Mouse (Mus musculus): ENCODE measurements around the gene Zwint.

The Zwint gene

GRCm38 (mm10) chr10:72654270-72655016 lies at the start of gene Zwint:
Gene Zwint, plus strand, starts transcription at chr10:72654845.
- in situ Hi-C loops (cut with MboI; ENCODE audit: low pct_unique_long_range_greater_than_20kb in 1 of 2, low sequenced_read_pairs in 2 of 2, unreplicated experiment in 1 of 2) = no loop called here

DNA sequence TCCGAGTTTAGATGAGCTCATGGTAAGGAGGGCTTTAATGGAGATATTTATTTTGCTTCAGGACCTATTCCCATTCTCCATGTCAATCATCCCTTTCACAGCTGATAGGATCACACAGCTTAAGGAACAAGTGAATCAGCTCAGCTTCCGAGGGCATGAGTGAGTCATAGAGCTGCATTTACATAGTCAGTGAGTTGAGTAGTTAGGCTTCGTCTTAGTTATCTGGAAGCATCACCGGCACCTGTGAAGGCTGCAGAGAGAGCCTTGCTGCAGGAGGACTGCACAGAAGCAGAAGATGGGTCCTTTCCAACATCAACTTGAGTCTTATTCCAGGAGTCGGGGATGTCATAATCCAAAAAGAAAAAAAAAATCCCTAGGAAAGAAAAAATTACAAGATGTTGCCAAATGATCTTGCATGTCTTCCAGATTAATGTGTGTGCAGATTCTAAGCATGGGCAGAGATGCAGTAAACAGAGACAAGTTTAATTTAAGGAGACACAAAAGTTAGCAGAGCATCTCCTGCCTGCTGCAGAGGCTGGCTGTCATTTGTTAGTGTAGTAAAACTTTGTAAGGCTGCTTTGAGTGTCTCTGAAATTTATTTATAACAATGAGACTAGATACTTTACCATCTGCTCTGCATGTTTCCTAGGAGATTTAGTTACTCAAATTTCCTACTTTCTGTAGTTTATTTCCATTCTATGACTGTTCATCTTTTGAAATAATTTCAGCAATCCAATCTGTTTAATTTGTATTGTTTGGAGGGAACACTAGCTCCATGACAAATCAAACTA lies 41.3 kb upstream of the Zwint start:
- in situ Hi-C loops (cut with MboI; ENCODE audit: low pct_unique_long_range_greater_than_20kb in 1 of 2, low sequenced_read_pairs in 2 of 2, unreplicated experiment in 1 of 2) = no loop called here

GRCm38 (mm10) chr10:72616153-72616552 lies 38.5 kb upstream of the Zwint start:
- in situ Hi-C loops (cut with MboI; ENCODE audit: low pct_unique_long_range_greater_than_20kb in 1 of 2, low sequenced_read_pairs in 2 of 2, unreplicated experiment in 1 of 2) = no loop called here

GRCm38 (mm10) chr10:72620527-72620926 lies 34.1 kb upstream of the Zwint start:
- in situ Hi-C loops (cut with MboI; ENCODE audit: low pct_unique_long_range_greater_than_20kb in 1 of 2, low sequenced_read_pairs in 2 of 2, unreplicated experiment in 1 of 2) = no loop called here

GRCm38 (mm10) chr10:72623561-72623960 lies 31.1 kb upstream of the Zwint start:
- in situ Hi-C loops (cut with MboI; ENCODE audit: low pct_unique_long_range_greater_than_20kb in 1 of 2, low sequenced_read_pairs in 2 of 2, unreplicated experiment in 1 of 2) = no loop called here

- in situ Hi-C loops (cut with MboI; ENCODE audit: low pct_unique_long_range_greater_than_20kb in 1 of 2, low sequenced_read_pairs in 2 of 2, unreplicated experiment in 1 of 2) = no loop called here
Observed at GRCm38 (mm10) chr10:72634125-72634524, 20.5 kb upstream of the Zwint start.

DNA sequence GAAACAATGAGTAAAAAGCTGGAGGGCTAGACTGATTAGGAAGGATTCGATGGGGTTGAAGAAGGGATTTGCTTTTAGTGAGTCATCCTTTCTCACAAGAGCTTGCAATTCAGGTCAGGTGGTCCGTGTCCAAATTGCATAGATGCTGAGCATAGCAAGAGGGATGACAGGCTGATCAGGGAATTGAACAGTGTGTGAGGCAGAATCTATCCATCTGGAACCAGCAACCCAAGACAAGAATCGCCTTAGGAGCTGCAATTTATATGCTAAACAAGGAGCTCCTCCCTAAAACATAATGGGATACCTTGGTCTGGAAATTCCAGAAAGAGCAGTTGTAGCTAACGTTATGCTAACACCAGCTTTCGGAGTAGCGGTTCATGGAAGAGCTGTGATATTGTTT lies 3.8 kb upstream of the Zwint start:
- in situ Hi-C loops (cut with MboI; ENCODE audit: low pct_unique_long_range_greater_than_20kb in 1 of 2, low sequenced_read_pairs in 2 of 2, unreplicated experiment in 1 of 2) = no loop called here

DNA sequence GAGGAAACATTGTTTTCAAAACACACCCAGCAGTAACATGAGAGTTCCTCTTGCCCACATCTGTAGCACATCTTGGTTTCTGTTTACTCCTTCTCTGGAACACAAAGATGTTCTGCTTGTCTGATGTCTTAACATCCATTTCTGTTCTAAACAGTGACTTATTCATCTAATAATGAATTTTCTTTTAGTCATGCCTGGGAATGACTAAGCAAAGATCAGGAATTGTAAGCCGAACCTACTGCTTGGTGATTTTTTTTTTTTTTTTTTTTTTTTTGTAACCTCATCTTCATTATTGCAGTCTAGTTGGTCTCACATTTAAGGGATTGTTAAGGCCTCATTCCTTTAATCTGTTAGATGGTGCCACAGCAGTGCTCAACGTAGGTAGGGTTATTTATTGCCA lies 848 bp upstream of the Zwint start:
- in situ Hi-C loops (cut with MboI; ENCODE audit: low pct_unique_long_range_greater_than_20kb in 1 of 2, low sequenced_read_pairs in 2 of 2, unreplicated experiment in 1 of 2) = no loop called here

GRCm38 (mm10) chr10:72655017-72655509 lies 418 bp downstream of the Zwint start:
- in situ Hi-C loops (cut with MboI; ENCODE audit: low pct_unique_long_range_greater_than_20kb in 1 of 2, low sequenced_read_pairs in 2 of 2, unreplicated experiment in 1 of 2) = no loop called here

DNA sequence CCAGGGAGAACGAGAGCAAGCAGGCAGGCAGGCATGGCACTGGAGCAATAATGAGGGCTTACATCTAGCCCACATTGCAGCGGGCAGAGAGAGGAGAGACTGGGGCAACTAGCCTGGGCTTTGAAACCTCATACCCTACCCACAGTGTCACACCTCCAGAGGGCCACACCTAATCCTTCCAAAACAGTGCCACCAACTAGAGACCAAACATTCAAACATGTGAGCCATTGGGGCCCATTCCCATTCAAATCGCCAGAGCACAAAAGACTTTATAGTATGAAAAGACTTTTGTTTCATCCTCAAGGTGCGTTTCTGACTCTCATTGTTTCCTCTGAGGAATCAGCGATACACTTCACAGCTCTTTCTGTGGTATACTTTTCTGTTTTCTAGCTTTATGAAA lies 4.6 kb downstream of the Zwint start:
- in situ Hi-C loops (cut with MboI; ENCODE audit: low pct_unique_long_range_greater_than_20kb in 1 of 2, low sequenced_read_pairs in 2 of 2, unreplicated experiment in 1 of 2) = no loop called here

DNA sequence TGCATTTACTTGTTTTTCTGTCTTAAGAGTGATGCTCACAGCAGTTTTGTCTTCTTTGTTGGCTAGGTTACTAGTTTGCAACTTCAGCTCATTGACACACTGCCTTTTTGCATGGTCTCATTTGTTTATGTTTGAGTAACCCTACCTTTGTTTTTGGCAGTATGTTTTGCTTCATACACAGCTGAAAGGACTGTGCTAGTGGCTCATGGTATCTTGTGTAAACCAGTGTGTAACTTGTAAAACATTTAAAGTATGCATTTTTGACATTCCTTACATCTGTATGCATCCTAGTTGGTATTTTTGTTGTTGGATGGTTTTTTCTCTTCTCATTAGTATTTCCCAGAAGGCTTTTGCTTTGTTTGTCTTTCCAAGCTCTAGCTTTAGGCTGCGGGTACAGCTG lies 5.7 kb downstream of the Zwint start:
- in situ Hi-C loops (cut with MboI; ENCODE audit: low pct_unique_long_range_greater_than_20kb in 1 of 2, low sequenced_read_pairs in 2 of 2, unreplicated experiment in 1 of 2) = no loop called here

DNA sequence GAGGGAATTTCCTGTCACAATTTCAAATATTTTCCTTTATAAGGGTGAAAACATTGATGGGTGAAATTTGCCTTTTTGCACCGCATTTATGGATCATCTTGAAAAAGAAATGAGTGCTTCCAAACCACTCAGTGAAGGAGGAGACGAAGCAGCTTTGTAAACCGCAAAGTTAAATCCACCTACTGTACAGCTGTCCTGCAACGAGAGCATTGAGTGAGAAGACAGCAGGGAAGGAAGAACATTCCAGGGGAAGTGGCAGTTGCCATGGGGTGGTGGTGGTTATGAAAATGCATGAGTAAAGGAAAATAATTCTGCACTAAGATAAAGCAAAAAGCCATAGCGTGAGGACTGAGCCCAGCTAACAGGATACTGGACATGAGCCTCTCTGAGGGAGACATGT lies 13.2 kb downstream of the Zwint start:
- in situ Hi-C loops (cut with MboI; ENCODE audit: low pct_unique_long_range_greater_than_20kb in 1 of 2, low sequenced_read_pairs in 2 of 2, unreplicated experiment in 1 of 2) = no loop called here

DNA sequence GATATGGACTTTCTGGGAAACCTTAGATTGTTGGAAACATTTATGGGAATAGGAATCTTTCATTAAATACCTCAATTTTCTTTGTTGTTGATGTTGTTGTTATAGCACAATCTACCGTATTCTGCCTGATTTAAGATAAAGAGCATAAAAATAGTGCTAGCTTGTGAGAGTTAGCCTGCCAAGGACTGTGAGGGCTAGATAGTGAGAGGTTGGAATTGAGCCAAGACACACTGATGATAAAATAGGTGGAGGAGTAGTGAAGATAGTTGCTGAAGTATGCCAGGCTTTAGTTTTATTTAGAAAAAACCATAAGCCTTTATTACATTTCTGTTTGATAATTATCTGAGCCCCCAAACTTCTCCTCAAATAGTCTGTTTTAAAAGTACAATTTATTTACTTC lies 14.4 kb downstream of the Zwint start:
- in situ Hi-C loops (cut with MboI; ENCODE audit: low pct_unique_long_range_greater_than_20kb in 1 of 2, low sequenced_read_pairs in 2 of 2, unreplicated experiment in 1 of 2) = no loop called here

GRCm38 (mm10) chr10:72675971-72676370 lies 21.3 kb downstream of the Zwint start:
- in situ Hi-C loops (cut with MboI; ENCODE audit: low pct_unique_long_range_greater_than_20kb in 1 of 2, low sequenced_read_pairs in 2 of 2, unreplicated experiment in 1 of 2) = no loop called here

- in situ Hi-C loops (cut with MboI; ENCODE audit: low pct_unique_long_range_greater_than_20kb in 1 of 2, low sequenced_read_pairs in 2 of 2, unreplicated experiment in 1 of 2) = no loop called here
Observed at GRCm38 (mm10) chr10:72676550-72676949, 21.9 kb downstream of the Zwint start.

- in situ Hi-C loops (cut with MboI; ENCODE audit: low pct_unique_long_range_greater_than_20kb in 1 of 2, low sequenced_read_pairs in 2 of 2, unreplicated experiment in 1 of 2) = no loop called here
Observed at GRCm38 (mm10) chr10:72679086-72679485, 24.4 kb downstream of the Zwint start.

DNA sequence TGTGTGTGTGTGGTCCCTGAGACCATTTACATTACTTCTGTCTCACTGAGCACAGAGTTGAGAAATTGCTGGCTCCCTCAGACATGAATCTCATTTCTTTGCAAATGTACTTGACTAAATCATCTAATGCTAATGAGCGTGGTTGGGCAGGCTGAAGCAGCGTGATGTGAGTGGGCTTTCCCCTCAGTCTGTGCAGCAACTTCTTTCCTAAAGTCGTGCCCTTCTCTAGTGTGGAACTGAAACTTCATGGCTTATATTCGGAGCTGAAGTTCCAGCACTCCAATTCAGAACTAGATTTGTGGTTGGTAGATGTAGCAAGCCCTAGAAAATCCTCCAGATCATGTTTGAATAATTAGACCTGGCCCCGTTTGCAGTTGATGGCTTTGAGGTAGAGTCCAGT lies 46.4 kb downstream of the Zwint start:
- in situ Hi-C loops (cut with MboI; ENCODE audit: low pct_unique_long_range_greater_than_20kb in 1 of 2, low sequenced_read_pairs in 2 of 2, unreplicated experiment in 1 of 2) = no loop called here

GRCm38 (mm10) chr10:72713754-72714153 lies 59.1 kb downstream of the Zwint start:
- in situ Hi-C loops (cut with MboI; ENCODE audit: low pct_unique_long_range_greater_than_20kb in 1 of 2, low sequenced_read_pairs in 2 of 2, unreplicated experiment in 1 of 2) = no loop called here

All from mouse embryonic stem cell (cell line).